Mouse (Mus musculus) CH12.LX (cell line): ENCODE measurements around the gene Dpp6.

Experiments
- CHD1 ChIP-seq: IDR thresholded peaks from 2 replicates; pipeline ENCODE4 v1.6.1; 2012; ENCODE audit warnings: low read depth, low read length, improper control_type of control experiment, inconsistent platforms
- CTCF ChIP-seq, 2 experiments: IDR thresholded peaks in 1 of 2; conservative IDR thresholded peaks in 1 of 2; 2 replicates each; pipeline ENCODE4 v1.5.1; 2011 to 2012; ENCODE audit warnings: low read depth in 2 of 2, low read length in 2 of 2, improper control_type of control experiment in 1 of 2, inconsistent platforms in 1 of 2, mild to moderate bottlenecking in 1 of 2, moderate library complexity in 1 of 2
- ETS1 ChIP-seq: conservative IDR thresholded peaks from 2 replicates; pipeline ENCODE4 v1.6.1; 2012; ENCODE audit warnings: low read depth, mild to moderate bottlenecking, inconsistent platforms, low read length, improper control_type of control experiment, moderate library complexity
- HCFC1 ChIP-seq: IDR thresholded peaks from 2 replicates; pipeline ENCODE4 v1.6.1; 2012; ENCODE audit warnings: low read depth, mild to moderate bottlenecking, inconsistent platforms, low read length, improper control_type of control experiment
- JUND ChIP-seq: conservative IDR thresholded peaks from 2 replicates; pipeline ENCODE4 v1.6.1; 2011; ENCODE audit warnings: low read depth, low read length, improper control_type of control experiment
- MAX ChIP-seq: IDR thresholded peaks from 2 replicates; pipeline ENCODE4 v1.6.1; 2011; ENCODE audit warnings: low read length, improper control_type of control experiment
- NELFE ChIP-seq: IDR thresholded peaks from 2 replicates; pipeline ENCODE4 v1.6.1; 2011; ENCODE audit warnings: low read depth, low read length, improper control_type of control experiment
- USF2 ChIP-seq: conservative IDR thresholded peaks from 2 replicates; pipeline ENCODE4 v1.6.1; 2011; ENCODE audit warnings: low read depth, low read length, improper control_type of control experiment

GRCm38 (mm10) chr5:27255247-27255646 lies 438.2 kb downstream of the Dpp6 start:
- TF ChIP-seq MAX = no peak
- no peak for TF ChIP-seq USF2
- no peak for TF ChIP-seq JUND
- TF ChIP-seq CTCF (conservative IDR thresholded peaks at IDR 0.05 in 1 of 2, IDR thresholded peaks at IDR 0.05 in 1 of 2; ENCODE audit: low read depth in 2 of 2, low read length in 2 of 2) = no peak
- no peak for TF ChIP-seq ETS1
- no peak for TF ChIP-seq CHD1
- TF ChIP-seq NELFE = no peak
- no peak for TF ChIP-seq HCFC1
